Mouse (Mus musculus) stomach, postnatal 0 days (tissue): ENCODE results near the gene Trim6. TPM values are rescaled to one million over a fixed set of nuclear protein-coding genes. Genes with fewer than 3 reads are reported as not detected.

ENCODE experiments used
- ATAC-seq: fragments of 200-750 bp; cut with Nextera tagmentation; 2 replicates; pipeline ENCODE4 v1.8.0; 2017; ENCODE audit not compliant: low FRiP score, low TSS enrichment
- DNase-seq: peaks from one replicate; pipeline ENCODE4 v3.0.0-alpha.2; 2016; ENCODE audit warnings: low spot score
- H3K27ac ChIP-seq: fragments of 300-500 bp; sonication (generic); replicated peaks from 2 replicates; pipeline ENCODE4 v1.5.1; 2014; ENCODE audit warnings: mild to moderate bottlenecking, control low read depth
- H3K27me3 ChIP-seq: fragments of 300-500 bp; sonication (generic); 2 replicates; pipeline ENCODE4 v1.6.1; 2014; ENCODE audit warnings: low read length; ENCODE audit not compliant: control insufficient read depth, insufficient read depth
- H3K36me3 ChIP-seq: fragments of 300-500 bp; sonication (generic); 2 replicates; pipeline ENCODE4 v1.6.1; 2014; ENCODE audit warnings: low read length, mixed read lengths; ENCODE audit not compliant: control insufficient read depth, insufficient read depth
- H3K4me1 ChIP-seq: fragments of 300-500 bp; sonication (generic); replicated peaks from 2 replicates; pipeline ENCODE4 v1.6.1; 2014; ENCODE audit warnings: antibody characterized with exemption; ENCODE audit not compliant: control insufficient read depth, insufficient read depth
- H3K4me2 ChIP-seq: fragments of 300-500 bp; sonication (generic); replicated peaks from 2 replicates; pipeline ENCODE4 v1.6.1; 2014; ENCODE audit warnings: low read depth, mild to moderate bottlenecking, control low read depth, moderate library complexity
- H3K4me3 ChIP-seq: fragments of 300-500 bp; sonication (generic); 2 replicates; pipeline ENCODE4 v1.5.1; 2014; ENCODE audit warnings: low read depth, low read length, control low read depth
- H3K9ac ChIP-seq: fragments of 300-500 bp; sonication (generic); 2 replicates; pipeline ENCODE4 v1.6.1; 2014; ENCODE audit warnings: mild to moderate bottlenecking, low read length, control low read depth, mixed read lengths
- H3K9me3 ChIP-seq: fragments of 300-500 bp; sonication (generic); 2 replicates; pipeline ENCODE4 v1.6.1; 2016; ENCODE audit warnings: low read length; ENCODE audit not compliant: control insufficient read depth
- CTCF ChIP-seq: IDR thresholded peaks from 2 replicates; pipeline ENCODE4 v1.5.1; 2016; ENCODE audit warnings: antibody characterized with exemption, low read depth, mild to moderate bottlenecking, moderate library complexity
- EP300 ChIP-seq: optimal IDR thresholded peaks from 2 replicates; pipeline ENCODE3; 2016; ENCODE audit warnings: antibody characterized with exemption
- WGBS: fragments of 180-500 bp; shearing (Covaris S2); extraction: QIAGEN DNeasy Blood & Tissue Kit; methylation state at CpG from one replicate; pipeline ENCODE4 v1.1.7; 2014; 5-methylcytosine and 5-hydroxymethylcytosine counted together
- polyA plus RNA-seq: library from polyadenylated mRNA; unstranded; fragments of >200 nt; fragmentation: Nextera tagmentation; extraction: Ambion mirVana; gene quantifications from 2 replicates; pipeline ENCODE4 v1.2.1, GENCODE M21; 2015

Gene Trim6
- polyA plus RNA-seq, 1 experiment from 2014 or later, result 0.74 TPM

GRCm38 (mm10) chr7:104191275-104191674 lies 27.3 kb upstream of the Trim6 start:
- Histone ChIP-seq H3K4me1 (no peaks in the 10 kb centered on the region), H3K4me3 (no peak overlapping the region), H3K9ac (no peak overlapping the region), H3K9me3 (no peaks in the 10 kb centered on the region), H3K4me2 (no peak overlapping the region), H3K27me3 (no peaks in the 10 kb centered on the region), H3K27ac (no peak overlapping the region), H3K36me3 (no peaks in the 10 kb centered on the region)
- ATAC-seq (no peak), DNase-seq (no peak)
- 60% methylated on average over 9 of the region's 9 CpGs for WGBS
- no peak for TF ChIP-seq CTCF
- TF ChIP-seq EP300, result no peak

DNA sequence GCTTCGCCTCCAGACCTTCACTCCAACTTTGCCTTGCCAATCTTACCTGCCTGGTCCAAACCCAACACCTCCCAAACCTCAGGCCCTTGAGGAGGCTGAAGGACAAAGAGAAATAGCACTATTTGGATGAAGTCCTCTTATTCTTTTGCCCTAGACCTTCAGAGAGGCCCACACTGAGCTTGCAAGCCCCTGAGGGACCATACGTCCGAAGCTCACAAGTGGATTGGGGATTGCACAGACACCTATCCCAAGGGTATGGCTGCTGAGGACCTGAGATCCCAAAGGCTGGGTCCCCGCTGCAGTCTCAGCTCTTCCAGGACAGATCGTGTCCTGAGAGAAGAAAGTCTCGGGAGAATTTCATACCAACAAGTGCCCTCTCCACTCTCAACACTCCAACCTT lies 22.7 kb upstream of the Trim6 start, which contains the start of gene Olfr649:
Gene Olfr649 (minus strand): TSS at position 101 of the 400 bp plus-strand sequence.
- H3K4me2 ChIP-seq, result no peak within 1 kb of the TSS
- H3K36me3 ChIP-seq, result no peaks in the 10 kb centered on the region
- no peaks in the 10 kb centered on the region for H3K4me1 ChIP-seq
- no peak within 1 kb of the TSS for H3K4me3 ChIP-seq
- H3K9ac ChIP-seq, result no peak within 1 kb of the TSS
- H3K27ac ChIP-seq, result no peak within 1 kb of the TSS
- H3K9me3 ChIP-seq, result no peaks in the 10 kb centered on the region
- no peak for TF ChIP-seq EP300
- TF ChIP-seq CTCF, result no peak
- WGBS, result 76% methylated on average over 6 of the region's 6 CpGs
- DNase-seq, result no peak
- no peaks in the 10 kb centered on the region for H3K27me3 ChIP-seq
- no peak for ATAC-seq

GRCm38 (mm10) chr7:104199822-104200221 lies 18.8 kb upstream of the Trim6 start:
- H3K4me2 ChIP-seq, result no peak overlapping the region
- H3K27me3 ChIP-seq, result no peaks in the 10 kb centered on the region
- no peak overlapping the region for H3K27ac ChIP-seq
- WGBS, result 2% methylated on average over 5 of the region's 5 CpGs
- H3K4me3 ChIP-seq, result no peak overlapping the region
- H3K36me3 ChIP-seq, result no peaks in the 10 kb centered on the region
- no peak overlapping the region for H3K9ac ChIP-seq
- ATAC-seq, result peak; percentile 86
- no peaks in the 10 kb centered on the region for H3K9me3 ChIP-seq
- no peaks in the 10 kb centered on the region for H3K4me1 ChIP-seq
- TF ChIP-seq CTCF, result peak; percentile 98
- TF ChIP-seq EP300, result no peak
- DNase-seq, result peak; percentile 82

GRCm38 (mm10) chr7:104206197-104206596 lies 12.4 kb upstream of the Trim6 start:
- 88% methylated on average over 7 of the region's 7 CpGs for WGBS
- no peak overlapping the region for H3K27ac ChIP-seq
- DNase-seq, result no peak
- no peaks in the 10 kb centered on the region for H3K4me1 ChIP-seq
- H3K9me3 ChIP-seq, result no peaks in the 10 kb centered on the region
- TF ChIP-seq CTCF (no peak), EP300 (no peak)
- H3K36me3 ChIP-seq, result no peaks in the 10 kb centered on the region
- ATAC-seq, result no peak
- H3K9ac ChIP-seq, result no peak overlapping the region
- H3K4me3 ChIP-seq, result no peak overlapping the region
- H3K4me2 ChIP-seq, result no peak overlapping the region
- H3K27me3 ChIP-seq, result no peaks in the 10 kb centered on the region

- TF ChIP-seq CTCF (no peak), EP300 (no peak)
- ATAC-seq, result no peak
- H3K9me3 ChIP-seq, result no peaks in the 10 kb centered on the region
Measured at GRCm38 (mm10) chr7:104216011-104216535, 2.5 kb upstream of the Trim6 start.

DNA sequence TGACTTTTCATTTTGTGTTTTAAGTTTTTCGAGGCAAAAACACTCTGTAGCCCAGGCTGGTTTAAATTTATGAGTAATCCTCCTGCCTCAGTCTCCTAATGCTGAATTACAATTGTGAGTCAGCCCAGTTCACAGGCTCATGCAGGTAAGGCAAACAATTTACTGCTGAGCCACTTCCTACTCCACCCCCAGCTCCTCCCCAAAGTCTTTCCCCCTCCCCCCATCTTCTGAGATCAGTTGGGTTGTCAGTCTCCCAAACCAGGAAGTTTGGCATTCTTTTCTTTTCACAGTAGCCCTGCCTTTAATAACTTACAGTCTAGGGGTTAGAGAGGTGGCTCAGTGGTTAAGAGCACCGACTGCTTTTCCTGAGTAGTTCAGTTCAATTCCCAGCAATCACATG lies 712 bp upstream of the Trim6 start:
- no peak for TF ChIP-seq EP300
- no peak for TF ChIP-seq CTCF
- Histone ChIP-seq H3K9ac (no peak overlapping the region), H3K27me3 (no peaks in the 10 kb centered on the region), H3K9me3 (no peaks in the 10 kb centered on the region), H3K4me2 (no peak overlapping the region), H3K4me3 (no peak overlapping the region), H3K27ac (no peak overlapping the region), H3K4me1 (no peaks in the 10 kb centered on the region), H3K36me3 (no peaks in the 10 kb centered on the region)
- peak; percentile 77 for ATAC-seq
- WGBS, result 67% methylated on average over 2 of the region's 2 CpGs
- peak; percentile 43 for DNase-seq

More at GRCm38 (mm10) chr7:104216011-104216535, 2.5 kb upstream of the Trim6 start:
- no peak for DNase-seq
- Histone ChIP-seq H3K9ac (no peak overlapping the region), H3K4me2 (no peak overlapping the region), H3K27ac (no peak overlapping the region), H3K4me1 (no peaks in the 10 kb centered on the region), H3K4me3 (no peak overlapping the region), H3K27me3 (no peaks in the 10 kb centered on the region), H3K36me3 (no peaks in the 10 kb centered on the region)
- 57% methylated on average over 1 of the region's 1 CpGs for WGBS
